ENCODE assay signal across 8 mouse cellular contexts in genomic region chr11:117783683-117784309, GRCm38 (mm10). TPM values are rescaled to one million over a fixed set of nuclear protein-coding genes. Genes with fewer than 3 reads are reported as not detected.
DNase-seq lines count a peak whose midpoint lies in the region; ATAC-seq lines count a peak whose summit lies in the region.

No protein-coding gene starts in this region.

- no peak for ATAC-seq in kidney, embryonic 14.5 days (ENCODE audit: low FRiP score, low TSS enrichment)

- peaks cover 31% of the 10 kb centered on the region for H3K4me1 ChIP-seq in kidney, embryonic 14.5 days (ENCODE audit: control insufficient read depth, insufficient read depth, low read length)

- WGBS in kidney, embryonic 14.5 days = 38% methylated on average over 10 of the region's 10 CpGs

- no peak overlapping the region for H3K27ac ChIP-seq in kidney, embryonic 14.5 days (ENCODE audit: low read depth, low read length)

- H3K4me2 ChIP-seq in kidney, embryonic 14.5 days (replicated peaks; ENCODE audit: low read depth, low read length) = peak overlapping the region; percentile 40

- peak; percentile 38 for DNase-seq in embryo, embryonic 10 days (ENCODE audit: low spot score)
- no peak for DNase-seq in embryo, embryonic 9.5 days (ENCODE audit: extremely low spot score)
- peak; percentile 19 for DNase-seq in forelimb bud, embryonic 11.5 days (ENCODE audit: low read depth, low spot score)
- peak; percentile 48 for DNase-seq in lung, postnatal 36 days
- peak; percentile 41 for DNase-seq in splenic B cell, adult 2 months (ENCODE audit: low read depth, low spot score)
- DNase-seq in cerebellum, adult 11-12 months = no peak
- no peak for DNase-seq in layer of hippocampus, postnatal 25 days (ENCODE audit: extremely low spot score in 1 of 2, low spot score in 1 of 2)

- peak overlapping the region; percentile 14; the same call in 1 of the 2 replicates for H3K9ac ChIP-seq in kidney, embryonic 14.5 days (ENCODE audit: low read depth, low read length)

- H3K36me3 ChIP-seq in kidney, embryonic 14.5 days (ENCODE audit: control insufficient read depth, insufficient read depth, low read length) = no peaks in the 10 kb centered on the region
- peaks cover 16% of the 10 kb centered on the region for H3K36me3 ChIP-seq in splenic B cell, adult 2 months (ENCODE audit: control insufficient read depth, insufficient read depth, low read length, poor library complexity, severe bottlenecking)

- peak overlapping the region; percentile 6; the same call in 1 of the 2 replicates for H3K4me3 ChIP-seq in kidney, embryonic 14.5 days (ENCODE audit: low read length)

- no peaks in the 10 kb centered on the region for H3K27me3 ChIP-seq in kidney, embryonic 14.5 days (ENCODE audit: control insufficient read depth, insufficient read depth, low read length)
- H3K27me3 ChIP-seq in splenic B cell, adult 2 months (ENCODE audit: control insufficient read depth, insufficient read depth, low read length, poor library complexity, severe bottlenecking) = no peaks in the 10 kb centered on the region

- no peaks in the 10 kb centered on the region for H3K9me3 ChIP-seq in kidney, embryonic 14.5 days (ENCODE audit: control insufficient read depth, low read length)

RNA-seq across cellular contexts. Expression of gene Tmc6, which starts 1.8 kb away (rescaled TPM):
- polyA plus RNA-seq in kidney, embryonic 14.5 days (2014; fragmentation: Nextera tagmentation; extraction: Ambion mirVana) = 22.6 and 27.2 TPM in 2 replicates
- total RNA-seq in layer of hippocampus, postnatal 25 days (2021) = 1 to 10 TPM; 5.3 to 5.5 TPM

RNA-seq across cellular contexts. Expression of gene Tmc8, which starts 1.9 kb away (rescaled TPM):
- 1.3 and 3.4 TPM in 2 replicates for polyA plus RNA-seq in kidney, embryonic 14.5 days (2014; fragmentation: Nextera tagmentation; extraction: Ambion mirVana)
- total RNA-seq in layer of hippocampus, postnatal 25 days (2021) = under 1 TPM; 0.35 to 0.89 TPM

RNA-seq across cellular contexts. Expression of gene 6030468B19Rik, which starts 13.7 kb away (rescaled TPM):
- not detected in 2 replicates for polyA plus RNA-seq in kidney, embryonic 14.5 days (2014; fragmentation: Nextera tagmentation; extraction: Ambion mirVana)
- under 1 TPM in 1 of 2 experiments, not detected in 1; 0.35 TPM for total RNA-seq in layer of hippocampus, postnatal 25 days (2021)

RNA-seq across cellular contexts. Expression of gene Gm20708, which starts 25.7 kb away (rescaled TPM):
- 0.58 and 0.59 TPM in 2 replicates for polyA plus RNA-seq in kidney, embryonic 14.5 days (2014; fragmentation: Nextera tagmentation; extraction: Ambion mirVana)
- total RNA-seq in layer of hippocampus, postnatal 25 days (2021) = 1 to 10 TPM; 1.9 to 3.2 TPM

RNA-seq across cellular contexts. Expression of gene Syngr2, which starts 25.7 kb away (rescaled TPM):
- polyA plus RNA-seq in kidney, embryonic 14.5 days (2014; fragmentation: Nextera tagmentation; extraction: Ambion mirVana) = 75.1 and 85.7 TPM in 2 replicates
- total RNA-seq in layer of hippocampus, postnatal 25 days (2021) = 10 to 100 TPM; 10.8 to 11.1 TPM

Comparison
In these comparisons a context has a peak if more than half of its experiments do, and no peak if none do; other contexts are left out.
1. DNase-seq: peak in embryo, embryonic 10 days (single experiment), forelimb bud, embryonic 11.5 days (single experiment), lung, postnatal 36 days (single experiment) and splenic B cell, adult 2 months (single experiment); none in embryo, embryonic 9.5 days (single experiment), cerebellum, adult 11-12 months (single experiment) and layer of hippocampus, postnatal 25 days (0 of 2).